Mouse (Mus musculus): Measurements from ENCODE around the gene Tcp10b.
"Not testable (repeated sequence)": the region's sequence is repeated elsewhere in the genome, so short reads cannot be mapped to it uniquely, and the experiment has no call there.

- TF ChIP-seq EP300 (IDR thresholded peaks at IDR 0.05; ENCODE audit: low read depth in 1 of 2, low read length in 2 of 2); MYB (IDR thresholded peaks at IDR 0.05; ENCODE audit: low read depth, low read length); CTCF (IDR thresholded peaks at IDR 0.05 in 2 of 3, conservative IDR thresholded peaks at IDR 0.05 in 1 of 3; ENCODE audit: control insufficient read depth in 1 of 3, insufficient read depth in 1 of 3, low read depth in 2 of 3, low read length in 3 of 3, poor library complexity in 1 of 3, severe bottlenecking in 1 of 3); USF1 (IDR thresholded peaks at IDR 0.05; ENCODE audit: low read depth, low read length); GATA1 (IDR thresholded peaks at IDR 0.05; ENCODE audit: low read depth, low read length); HCFC1 (IDR thresholded peaks at IDR 0.05; ENCODE audit: low read depth, low read length); ZNF384 (IDR thresholded peaks at IDR 0.05; ENCODE audit: low read depth, low read length); CHD1 (IDR thresholded peaks at IDR 0.05; ENCODE audit: low read depth, low read length); TAL1 (IDR thresholded peaks at IDR 0.05; ENCODE audit: low read length); TCF12 (IDR thresholded peaks at IDR 0.05; ENCODE audit: low read depth, low read length); BHLHE40 (IDR thresholded peaks at IDR 0.05; ENCODE audit: borderline replicate concordance, low read depth, low read length); SMC3 (IDR thresholded peaks at IDR 0.05; ENCODE audit: low read depth, low read length); ZKSCAN1 (IDR thresholded peaks at IDR 0.05; ENCODE audit: low read depth, low read length); MAFK (IDR thresholded peaks at IDR 0.05; ENCODE audit: borderline replicate concordance, low read depth, low read length): not testable (repeated sequence)
These were observed 68.4 kb downstream of the Tcp10b start for GRCm38 (mm10) chr17:13129324-13129723.

Data from MEL (cell line).